Mouse (Mus musculus): Measurements from ENCODE around the gene Heatr6.

DNA sequence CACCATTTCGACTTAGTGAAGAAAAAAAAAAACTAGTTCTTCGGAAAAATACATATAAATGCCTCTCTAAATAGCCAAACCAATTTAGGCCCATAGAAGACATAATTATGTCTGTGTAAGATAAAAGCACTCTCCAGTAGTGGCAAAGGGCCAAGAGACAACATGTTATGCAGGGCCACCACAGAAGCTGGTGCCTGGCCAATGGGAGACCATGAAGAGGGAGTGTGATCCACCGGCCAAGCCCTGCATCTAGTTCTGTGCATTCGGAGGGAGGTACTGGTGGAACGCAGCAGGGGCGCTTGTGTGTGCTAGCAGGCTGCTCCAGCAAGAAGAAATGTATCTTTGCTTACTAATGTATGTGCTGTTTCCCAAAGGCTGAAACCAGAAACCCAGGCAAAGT, 42.6 kb downstream of the Heatr6 start:
- no peak for TF ChIP-seq CTCF (IDR thresholded peaks at IDR 0.05; ENCODE audit: low read depth, low read length)
- no peak for TF ChIP-seq POLR2A (IDR thresholded peaks at IDR 0.05; ENCODE audit: borderline replicate concordance, low read depth, low read length)

Measured in bone marrow macrophage, adult 2 months (primary cell).